Mouse (Mus musculus) intestine, embryonic 14.5 days (tissue): ENCODE data around the gene Ice2. TPM values are rescaled to one million over a fixed set of nuclear protein-coding genes. Genes with fewer than 3 reads are reported as not detected.
A peak's percentile ranks its signal among the peaks of the same experiment; 100 is the strongest.

Experiments used
- ATAC-seq: fragments of 200-750 bp; cut with Nextera tagmentation; replicated peaks from 2 replicates; pipeline ENCODE4 v1.8.0; 2017; ENCODE audit warnings: low read depth, moderate number of reproducible peaks, moderate TSS enrichment, moderate library complexity; ENCODE audit not compliant: low FRiP score, low TSS enrichment
- DNase-seq: peaks from one replicate; pipeline ENCODE4 v3.0.0-alpha.2; 2018; ENCODE audit warnings: low spot score
- H3K27ac ChIP-seq: fragments of 300-500 bp; sonication (generic); 2 replicates; pipeline ENCODE4 v1.5.1; 2014; ENCODE audit warnings: low read depth, mild to moderate bottlenecking, control low read depth
- H3K27me3 ChIP-seq: fragments of 300-500 bp; sonication (generic); replicated peaks from 2 replicates; pipeline ENCODE4 v1.6.1; 2014; ENCODE audit warnings: low read length, control low read depth; ENCODE audit not compliant: control insufficient read depth, insufficient read depth
- H3K36me3 ChIP-seq: fragments of 300-500 bp; sonication (generic); 2 replicates; pipeline ENCODE4 v1.6.1; 2014; ENCODE audit warnings: low read length, control low read depth; ENCODE audit not compliant: control insufficient read depth, insufficient read depth
- H3K4me1 ChIP-seq: fragments of 300-500 bp; sonication (generic); replicated peaks from 2 replicates; pipeline ENCODE4 v1.6.1; 2014; ENCODE audit warnings: low read length, control low read depth, mixed read lengths; ENCODE audit not compliant: control insufficient read depth, insufficient read depth
- H3K4me2 ChIP-seq: fragments of 300-500 bp; sonication (generic); 2 replicates; pipeline ENCODE4 v1.6.1; 2014; ENCODE audit warnings: low read length
- H3K4me3 ChIP-seq: fragments of 300-500 bp; sonication (generic); 2 replicates; pipeline ENCODE4 v1.5.1; 2014; ENCODE audit warnings: low read depth, low read length, control low read depth, mixed read lengths
- H3K9ac ChIP-seq: fragments of 300-500 bp; sonication (generic); 2 replicates; pipeline ENCODE4 v1.6.1; 2014; ENCODE audit warnings: mild to moderate bottlenecking, low read length
- H3K9me3 ChIP-seq: fragments of 300-500 bp; sonication (generic); 2 replicates; pipeline ENCODE4 v1.6.1; 2016; ENCODE audit warnings: low read length, control low read depth; ENCODE audit not compliant: control insufficient read depth
- WGBS: fragments of 180-500 bp; shearing (Covaris S2); extraction: QIAGEN DNeasy Blood & Tissue Kit; methylation state at CpG from one replicate; pipeline ENCODE4 v1.1.7; 2014; 5-methylcytosine and 5-hydroxymethylcytosine counted together
- polyA plus RNA-seq: library from polyadenylated mRNA; unstranded; fragments of >200 nt; fragmentation: Nextera tagmentation; extraction: Ambion mirVana; gene quantifications from 2 replicates; pipeline ENCODE4 v1.2.1, GENCODE M21; 2014

Gene Ice2
- polyA plus RNA-seq, 1 experiment from 2014 or later: 17.4 TPM

DNA sequence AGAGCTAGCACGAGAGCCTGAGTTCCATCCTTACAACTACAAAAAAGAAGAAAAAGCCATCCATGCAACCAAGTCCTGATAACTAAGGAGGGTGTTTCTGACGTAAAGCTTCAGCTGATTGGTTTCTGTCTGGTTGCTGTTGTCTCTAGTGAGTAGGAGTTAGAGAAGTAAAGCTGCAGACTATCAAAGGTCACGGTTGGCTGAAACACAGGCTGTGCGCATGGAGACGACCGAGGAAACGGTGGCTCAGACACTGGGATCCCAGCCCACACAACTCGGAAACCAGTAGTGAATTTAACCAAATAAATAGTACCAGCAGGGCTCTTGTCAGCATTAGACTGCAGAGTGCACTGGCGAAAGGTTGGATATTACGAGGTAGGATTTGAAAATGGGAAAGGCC is 37.5 kb downstream of the Ice2 start:
- no peaks in the 10 kb centered on the region for H3K9me3 ChIP-seq
- DNase-seq: no peak
- WGBS: 92% methylated on average over 10 of the region's 10 CpGs
- H3K36me3 ChIP-seq: peaks cover 27% of the 10 kb centered on the region
- no peak overlapping the region for H3K9ac ChIP-seq
- H3K4me2 ChIP-seq: no peak overlapping the region
- H3K27ac ChIP-seq: no peak overlapping the region
- no peaks in the 10 kb centered on the region for H3K27me3 ChIP-seq
- no peak for ATAC-seq
- H3K4me1 ChIP-seq: no peaks in the 10 kb centered on the region
- H3K4me3 ChIP-seq: no peak overlapping the region

DNA sequence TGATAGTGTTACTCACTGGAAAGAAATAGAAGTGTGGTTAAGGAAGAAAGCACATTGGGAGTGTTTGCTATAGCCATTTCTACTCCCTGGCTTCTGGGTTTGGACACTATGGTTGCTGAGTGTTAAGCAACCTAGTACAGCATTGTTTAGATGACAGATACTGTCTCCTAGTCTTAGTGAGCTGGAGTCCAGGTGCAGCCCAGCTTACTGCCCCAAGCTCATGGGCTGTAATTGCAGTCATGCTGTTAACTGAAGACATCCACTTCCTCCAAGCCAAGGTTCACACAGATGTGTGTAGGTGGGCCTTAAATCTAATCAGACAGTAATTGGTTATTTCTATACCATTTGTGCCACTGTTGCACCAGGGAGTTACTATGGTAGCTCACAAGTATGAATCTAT is 38.0 kb downstream of the Ice2 start:
- Histone ChIP-seq H3K27ac (no peak overlapping the region), H3K36me3 (peaks cover 22% of the 10 kb centered on the region), H3K4me3 (no peak overlapping the region)

DNA sequence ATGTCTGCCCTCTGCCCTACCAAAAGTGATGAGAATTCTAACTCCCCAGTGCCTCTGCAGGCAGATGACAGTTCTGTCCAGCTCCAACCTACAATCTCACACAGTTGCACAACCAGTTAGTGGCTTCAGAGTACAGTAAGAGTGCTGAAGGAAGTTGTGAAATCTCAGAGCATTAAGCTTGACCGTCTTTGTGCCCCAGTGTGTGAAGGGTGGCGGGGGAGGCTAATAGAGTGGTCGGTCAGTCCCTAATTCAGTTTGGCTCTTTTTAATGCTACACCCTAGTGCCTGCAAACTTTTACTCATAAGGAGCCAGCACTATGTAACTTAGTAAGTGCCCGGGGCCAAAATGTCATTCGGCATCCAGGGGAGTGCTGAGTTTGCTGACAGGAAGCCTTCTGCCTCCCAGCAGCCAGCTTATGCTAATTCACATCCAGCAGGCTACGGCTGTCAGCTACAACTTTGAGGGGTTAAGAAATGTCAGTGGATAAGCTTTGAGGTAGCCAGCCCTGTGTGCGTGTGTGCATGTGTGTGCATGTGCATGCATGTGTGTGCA is 42.2 kb downstream of the Ice2 start:
- no peak overlapping the region for H3K4me2 ChIP-seq
- H3K4me1 ChIP-seq: 0 out of 2 replicates have a peak, but pooled peaks cover 3% of the 10 kb centered on the region
- no peak overlapping the region for H3K4me3 ChIP-seq
- H3K27ac ChIP-seq: no peak overlapping the region
- no peaks in the 10 kb centered on the region for H3K9me3 ChIP-seq
- DNase-seq (no peak), ATAC-seq (no peak)
- no peaks in the 10 kb centered on the region for H3K36me3 ChIP-seq
- H3K9ac ChIP-seq: no peak overlapping the region
- WGBS: 48% methylated on average over 7 of the region's 7 CpGs
- H3K27me3 ChIP-seq: no peaks in the 10 kb centered on the region

More for the DNA sequence above, 38.0 kb downstream of the Ice2 start:
- Histone ChIP-seq H3K4me1 (no peaks in the 10 kb centered on the region), H3K9me3 (no peaks in the 10 kb centered on the region), H3K9ac (no peak overlapping the region), H3K4me2 (no peak overlapping the region), H3K27me3 (no peaks in the 10 kb centered on the region)
- DNase-seq: no peak
- ATAC-seq: no peak

DNA sequence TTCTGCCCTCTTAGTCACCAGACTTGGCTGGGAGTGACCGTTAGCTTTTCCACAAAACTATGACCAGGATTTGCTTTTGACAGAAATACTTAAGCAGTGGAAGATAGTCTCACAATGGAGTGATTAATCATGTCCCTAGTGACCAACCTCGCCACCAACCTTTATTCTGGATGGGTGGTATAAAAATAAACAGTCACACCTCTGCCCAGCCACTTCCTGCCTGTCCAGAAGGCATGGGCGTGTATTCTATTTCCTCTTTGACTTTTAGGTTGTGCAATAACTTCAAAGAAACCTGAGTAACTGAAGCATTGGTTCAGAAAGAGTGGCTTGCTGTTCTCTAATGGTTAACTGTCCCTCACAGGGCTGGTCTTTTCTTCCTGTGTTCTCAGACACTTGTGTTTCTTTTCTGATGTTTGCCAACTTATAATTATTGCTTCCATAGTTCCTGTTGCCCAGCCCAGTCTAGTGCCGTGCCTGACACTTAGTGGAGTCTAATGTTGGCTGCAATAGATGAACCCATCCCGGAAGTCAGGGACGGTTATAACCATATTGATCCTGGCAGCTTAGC is 44.8 kb downstream of the Ice2 start:
- ATAC-seq (0 out of 2 replicates have a peak, but pooled peaks have one; percentile 48), DNase-seq (no peak)
- H3K27ac ChIP-seq: no peak overlapping the region
- no peak overlapping the region for H3K9ac ChIP-seq
- H3K36me3 ChIP-seq: no peaks in the 10 kb centered on the region
- 0 out of 2 replicates have a peak, but pooled peaks cover 3% of the 10 kb centered on the region for H3K4me1 ChIP-seq
- WGBS: 50% methylated on average over 6 of the region's 6 CpGs
- no peak overlapping the region for H3K4me3 ChIP-seq
- no peaks in the 10 kb centered on the region for H3K27me3 ChIP-seq
- no peak overlapping the region for H3K4me2 ChIP-seq
- H3K9me3 ChIP-seq: no peaks in the 10 kb centered on the region

DNA sequence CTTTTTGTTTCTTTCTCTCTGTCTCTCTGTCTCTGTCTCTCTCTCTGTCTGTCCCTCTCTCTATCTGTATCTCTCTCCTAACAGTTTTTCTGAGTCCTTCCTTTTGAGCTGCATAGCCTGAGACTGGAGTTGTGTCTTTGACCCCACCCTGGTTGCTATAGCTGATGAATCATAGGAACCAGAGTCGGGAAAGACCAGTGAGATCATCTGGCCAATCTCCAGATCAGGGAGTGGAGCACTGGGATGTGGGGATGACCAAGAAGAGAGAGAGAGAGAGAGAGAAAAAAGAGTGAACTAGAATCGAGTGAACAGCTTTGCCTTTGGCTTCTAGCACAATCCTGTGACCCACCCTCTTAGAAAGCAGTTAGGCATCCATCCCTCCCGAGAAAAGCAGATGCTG is 45.5 kb downstream of the Ice2 start:
- H3K9me3 ChIP-seq: no peaks in the 10 kb centered on the region
- H3K36me3 ChIP-seq: no peaks in the 10 kb centered on the region
- H3K27me3 ChIP-seq: no peaks in the 10 kb centered on the region
- ATAC-seq (no peak), DNase-seq (no peak)
- 0 out of 2 replicates have a peak, but pooled peaks cover 3% of the 10 kb centered on the region for H3K4me1 ChIP-seq
- H3K4me3 ChIP-seq: no peak overlapping the region
- H3K27ac ChIP-seq: no peak overlapping the region
- H3K9ac ChIP-seq: no peak overlapping the region
- 35% methylated on average over 3 of the region's 3 CpGs for WGBS
- no peak overlapping the region for H3K4me2 ChIP-seq

DNA sequence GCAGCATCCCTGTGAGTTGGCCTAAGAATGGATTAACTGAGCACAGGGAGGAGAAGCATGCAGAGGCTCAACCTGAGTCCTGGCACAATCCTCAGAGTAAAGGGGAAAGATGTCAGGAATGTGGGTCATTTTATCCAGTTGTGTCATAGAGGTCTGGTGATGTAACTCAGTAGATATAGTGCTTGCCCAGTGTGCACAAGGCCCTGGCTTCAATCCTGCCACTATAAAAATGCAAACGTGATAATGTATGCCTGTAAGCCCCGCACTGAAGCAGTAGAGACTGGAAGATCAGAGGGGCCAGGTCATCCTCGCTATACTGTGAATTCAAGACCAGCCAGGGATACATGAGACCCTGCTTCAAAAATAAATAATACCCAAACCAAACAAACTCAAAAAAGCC is 51.1 kb downstream of the Ice2 start:
- no peaks in the 10 kb centered on the region for H3K36me3 ChIP-seq
- no peaks in the 10 kb centered on the region for H3K27me3 ChIP-seq
- no peaks in the 10 kb centered on the region for H3K9me3 ChIP-seq
- H3K9ac ChIP-seq: no peak overlapping the region
- ATAC-seq (no peak), DNase-seq (no peak)
- no peak overlapping the region for H3K4me3 ChIP-seq
- no peak overlapping the region for H3K27ac ChIP-seq
- 68% methylated on average over 3 of the region's 3 CpGs for WGBS
- no peak overlapping the region for H3K4me2 ChIP-seq
- H3K4me1 ChIP-seq: peaks cover 5% of the 10 kb centered on the region

DNA sequence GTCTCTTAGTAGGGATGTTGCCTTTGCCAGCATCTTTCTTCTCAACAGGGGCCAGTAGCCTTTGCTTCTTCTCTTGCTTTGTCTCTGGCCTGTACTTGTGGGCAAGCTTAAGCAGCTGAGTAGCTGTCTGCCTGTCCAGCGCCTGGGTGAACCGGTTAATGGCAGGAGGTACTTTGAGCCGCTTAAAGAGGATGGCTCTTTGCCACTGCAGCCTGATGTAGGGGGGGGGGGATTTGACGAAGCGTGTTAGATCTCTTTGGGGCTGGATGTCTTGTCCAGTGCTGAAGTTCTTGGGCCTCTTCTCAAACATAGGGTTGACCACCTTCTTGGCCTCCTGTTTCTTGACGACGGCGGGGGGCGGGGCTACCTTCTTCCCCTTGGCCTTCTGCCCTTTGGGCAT is 52.9 kb downstream of the Ice2 start:
- Histone ChIP-seq H3K4me3 (no peak overlapping the region), H3K9ac (no peak overlapping the region), H3K27ac (no peak overlapping the region), H3K4me2 (no peak overlapping the region), H3K27me3 (0 out of 2 replicates have a peak, but pooled peaks cover 5% of the 10 kb centered on the region), H3K9me3 (no peaks in the 10 kb centered on the region), H3K4me1 (peaks cover 16% of the 10 kb centered on the region), H3K36me3 (no peaks in the 10 kb centered on the region)
- DNase-seq: no peak
- ATAC-seq: no peak
- WGBS: 90% methylated on average over 9 of the region's 9 CpGs

DNA sequence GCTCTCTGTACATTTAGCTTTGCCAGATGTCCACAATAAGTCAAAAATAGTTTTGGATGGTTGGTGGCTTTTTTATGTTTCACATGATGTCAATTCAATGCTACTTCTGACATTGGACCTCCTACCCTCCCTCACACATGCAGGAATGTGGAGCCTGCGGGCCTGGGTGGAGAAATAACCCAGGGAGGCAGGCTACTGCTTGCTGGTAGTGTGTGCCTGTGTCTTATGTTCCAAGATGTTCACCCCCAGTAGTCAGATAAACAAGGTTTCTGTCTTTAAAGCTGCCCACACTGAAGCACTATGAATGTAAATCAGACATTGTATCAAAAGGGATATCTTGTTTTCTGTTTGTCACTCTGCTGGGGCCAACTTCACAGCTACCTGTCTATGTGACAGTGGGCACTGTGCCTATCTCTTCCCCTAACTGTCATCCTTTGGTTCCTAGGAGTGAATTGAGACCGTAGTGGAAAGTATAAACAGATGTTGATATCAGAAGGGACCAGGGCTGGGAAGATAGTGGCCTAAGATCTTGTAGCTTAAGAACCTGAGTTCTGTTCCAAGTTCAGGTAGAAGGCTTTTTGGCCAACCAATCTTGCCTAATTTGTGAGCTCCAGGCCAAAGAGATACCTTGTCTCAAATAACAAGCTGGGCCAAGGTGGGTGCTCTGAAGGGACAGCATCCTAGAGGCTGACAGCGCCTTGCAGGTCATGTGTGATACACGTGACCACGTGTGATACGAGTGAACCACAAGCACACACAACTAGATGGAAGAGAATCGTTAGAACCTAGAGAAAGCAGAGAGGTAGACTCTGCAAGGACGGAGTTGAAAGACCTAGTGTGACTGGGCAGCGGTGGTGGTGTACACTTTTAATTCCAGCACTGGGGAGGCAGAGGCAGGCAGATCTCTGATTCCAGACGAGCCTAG is 54.4 kb downstream of the Ice2 start:
- Histone ChIP-seq H3K9me3 (no peaks in the 10 kb centered on the region), H3K4me2 (no peak overlapping the region), H3K27me3 (0 out of 2 replicates have a peak, but pooled peaks cover 11% of the 10 kb centered on the region), H3K4me3 (no peak overlapping the region), H3K4me1 (peaks cover 30% of the 10 kb centered on the region), H3K9ac (no peak overlapping the region), H3K36me3 (no peaks in the 10 kb centered on the region), H3K27ac (no peak overlapping the region; the same call in 1 of the 2 replicates)
- ATAC-seq (no peak), DNase-seq (no peak)
- 92% methylated on average over 10 of the region's 10 CpGs for WGBS
